Mouse (Mus musculus): Measurements from ENCODE around the gene Fam227a. TPM values are rescaled to one million over a fixed set of nuclear protein-coding genes. Genes with fewer than 3 reads are reported as not detected.
"Not testable (repeated sequence)": the region's sequence is repeated elsewhere in the genome, so short reads cannot be mapped to it uniquely, and the experiment has no call there.

Fam227a gene
- polyA plus RNA-seq, 1 experiment from 2014 or later, result 6.9 TPM

GRCm38 (mm10) chr15:79686046-79686869 lies 27.5 kb upstream of the Fam227a start:
- DNase-seq (no peak), ATAC-seq (ENCODE audit: low FRiP score, low TSS enrichment) (no peak)
- peak overlapping the region; percentile 88 for H3K4me3 ChIP-seq (replicated peaks; ENCODE audit: low read depth, low read length)
- WGBS, result 21% methylated on average over 15 of the region's 15 CpGs
- H3K27me3 ChIP-seq (ENCODE audit: control insufficient read depth, insufficient read depth, low read length), result no peaks in the 10 kb centered on the region
- H3K9me3 ChIP-seq (ENCODE audit: control insufficient read depth, low read length), result no peaks in the 10 kb centered on the region
- peak overlapping the region; percentile 86 for H3K4me2 ChIP-seq (ENCODE audit: low read length)
- no peaks in the 10 kb centered on the region for H3K36me3 ChIP-seq (ENCODE audit: control insufficient read depth, insufficient read depth, low read length)
- H3K27ac ChIP-seq (replicated peaks; ENCODE audit: low read depth, low read length), result no peak overlapping the region
- H3K9ac ChIP-seq (replicated peaks; ENCODE audit: low read length), result peak overlapping the region; percentile 90
- H3K4me1 ChIP-seq (ENCODE audit: control insufficient read depth, insufficient read depth, low read length), result peaks cover 48% of the 10 kb centered on the region

GRCm38 (mm10) chr15:79685141-79685641 lies 26.4 kb upstream of the Fam227a start:
- H3K4me3 ChIP-seq (replicated peaks; ENCODE audit: low read depth, low read length), result peak overlapping the region; percentile 88
- DNase-seq, result no peak
- peak overlapping the region; percentile 86 for H3K4me2 ChIP-seq (ENCODE audit: low read length)
- H3K9ac ChIP-seq (replicated peaks; ENCODE audit: low read length), result peak overlapping the region; percentile 90
- peaks cover 48% of the 10 kb centered on the region for H3K4me1 ChIP-seq (ENCODE audit: control insufficient read depth, insufficient read depth, low read length)
- no peaks in the 10 kb centered on the region for H3K27me3 ChIP-seq (ENCODE audit: control insufficient read depth, insufficient read depth, low read length)
- no peaks in the 10 kb centered on the region for H3K9me3 ChIP-seq (ENCODE audit: control insufficient read depth, low read length)
- no peaks in the 10 kb centered on the region for H3K36me3 ChIP-seq (ENCODE audit: control insufficient read depth, insufficient read depth, low read length)
- 57% methylated on average over 6 of the region's 6 CpGs for WGBS
- no peak overlapping the region for H3K27ac ChIP-seq (replicated peaks; ENCODE audit: low read depth, low read length)
- ATAC-seq (ENCODE audit: low FRiP score, low TSS enrichment), result no peak

DNA sequence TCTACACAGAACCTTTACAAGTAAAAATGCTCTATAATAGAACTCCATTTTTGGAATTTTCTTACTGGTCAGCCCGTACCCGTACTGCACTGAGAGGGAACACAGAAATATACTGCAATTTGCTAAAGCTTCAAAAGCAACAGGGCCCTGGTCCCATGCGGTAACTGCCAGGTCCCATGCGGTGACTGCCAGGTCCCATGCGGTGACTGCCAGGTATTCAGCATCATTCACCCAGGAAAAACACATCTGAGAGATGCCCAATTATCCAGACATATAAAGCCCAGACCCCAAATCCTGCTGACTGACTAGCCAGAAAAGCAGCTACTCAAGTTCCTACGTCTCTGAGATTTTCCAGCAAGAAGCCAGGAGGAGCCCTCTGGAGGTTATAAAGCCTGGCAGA lies 25.9 kb upstream of the Fam227a start:
- Histone ChIP-seq H3K4me3 (replicated peaks; ENCODE audit: low read depth, low read length) (peak overlapping the region; percentile 88), H3K27ac (replicated peaks; ENCODE audit: low read depth, low read length) (no peak overlapping the region), H3K27me3 (ENCODE audit: control insufficient read depth, insufficient read depth, low read length) (no peaks in the 10 kb centered on the region), H3K9ac (replicated peaks; ENCODE audit: low read length) (peak overlapping the region; percentile 90; the same call in 1 of the 2 replicates), H3K9me3 (ENCODE audit: control insufficient read depth, low read length) (no peaks in the 10 kb centered on the region), H3K36me3 (ENCODE audit: control insufficient read depth, insufficient read depth, low read length) (no peaks in the 10 kb centered on the region), H3K4me1 (ENCODE audit: control insufficient read depth, insufficient read depth, low read length) (peaks cover 44% of the 10 kb centered on the region), H3K4me2 (ENCODE audit: low read length) (peak overlapping the region; percentile 86)
- 87% methylated on average over 6 of the region's 6 CpGs for WGBS
- DNase-seq, result no peak
- ATAC-seq (ENCODE audit: low FRiP score, low TSS enrichment), result no peak

GRCm38 (mm10) chr15:79683707-79684465 lies 25.1 kb upstream of the Fam227a start:
- Histone ChIP-seq H3K4me3 (replicated peaks; ENCODE audit: low read depth, low read length) (no peak overlapping the region), H3K27ac (replicated peaks; ENCODE audit: low read depth, low read length) (no peak overlapping the region), H3K27me3 (ENCODE audit: control insufficient read depth, insufficient read depth, low read length) (no peaks in the 10 kb centered on the region), H3K4me2 (ENCODE audit: low read length) (peak overlapping the region; percentile 86), H3K4me1 (ENCODE audit: control insufficient read depth, insufficient read depth, low read length) (peaks cover 43% of the 10 kb centered on the region), H3K36me3 (ENCODE audit: control insufficient read depth, insufficient read depth, low read length) (no peaks in the 10 kb centered on the region), H3K9ac (replicated peaks; ENCODE audit: low read length) (peak overlapping the region; percentile 90; the same call in 1 of the 2 replicates), H3K9me3 (ENCODE audit: control insufficient read depth, low read length) (no peaks in the 10 kb centered on the region)
- ATAC-seq (ENCODE audit: low FRiP score, low TSS enrichment), result no peak
- DNase-seq, result no peak
- WGBS, result 82% methylated on average over 19 of the region's 19 CpGs

DNA sequence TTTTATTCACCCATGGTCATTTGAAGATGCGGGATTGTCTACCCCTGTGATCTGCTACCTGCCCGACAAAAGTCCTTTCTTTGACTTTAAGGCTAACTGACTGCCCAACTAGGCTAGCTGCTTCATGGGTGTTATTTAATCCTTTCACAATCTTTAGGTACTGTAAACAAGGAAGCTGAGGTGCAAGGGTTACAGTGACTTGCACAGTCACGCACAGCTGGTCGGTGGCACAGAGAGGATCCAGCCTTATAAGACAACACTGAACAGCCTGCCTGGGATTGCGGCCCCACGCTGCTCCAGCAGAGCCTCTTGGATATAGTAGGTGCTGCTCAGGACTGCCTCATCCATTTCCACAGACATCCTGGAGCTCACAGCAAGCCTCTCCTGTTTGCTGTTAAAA lies 24.4 kb upstream of the Fam227a start:
- H3K4me1 ChIP-seq (ENCODE audit: control insufficient read depth, insufficient read depth, low read length), result peaks cover 43% of the 10 kb centered on the region
- H3K4me3 ChIP-seq (replicated peaks; ENCODE audit: low read depth, low read length), result no peak overlapping the region
- no peaks in the 10 kb centered on the region for H3K36me3 ChIP-seq (ENCODE audit: control insufficient read depth, insufficient read depth, low read length)
- 91% methylated on average over 6 of the region's 6 CpGs for WGBS
- peak overlapping the region; percentile 86 for H3K4me2 ChIP-seq (ENCODE audit: low read length)
- no peaks in the 10 kb centered on the region for H3K27me3 ChIP-seq (ENCODE audit: control insufficient read depth, insufficient read depth, low read length)
- no peaks in the 10 kb centered on the region for H3K9me3 ChIP-seq (ENCODE audit: control insufficient read depth, low read length)
- H3K9ac ChIP-seq (replicated peaks; ENCODE audit: low read length), result 0 out of 2 replicates have a peak overlapping the region, but pooled peaks have one; percentile 16
- DNase-seq (no peak), ATAC-seq (ENCODE audit: low FRiP score, low TSS enrichment) (no peak)
- H3K27ac ChIP-seq (replicated peaks; ENCODE audit: low read depth, low read length), result no peak overlapping the region

DNA sequence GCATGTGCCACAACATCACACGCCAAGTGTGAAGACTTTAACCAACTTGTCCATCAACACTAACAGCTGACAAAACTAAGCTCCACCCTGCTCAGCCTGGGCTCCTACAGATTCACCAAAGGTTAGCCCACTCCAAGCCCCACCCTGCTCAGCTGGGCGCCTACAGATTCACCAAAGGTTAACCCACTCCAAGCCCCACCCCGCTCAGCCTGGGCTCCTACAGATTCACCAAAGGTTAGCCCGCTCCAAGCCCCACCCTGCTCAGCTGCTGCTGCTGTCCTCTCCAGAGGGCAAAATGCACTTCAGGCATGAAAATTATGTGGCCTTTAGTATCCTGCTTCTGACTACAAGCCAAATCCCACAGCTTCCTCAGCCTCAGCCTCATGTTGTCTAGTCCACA lies 23.2 kb upstream of the Fam227a start:
- Histone ChIP-seq H3K4me2 (ENCODE audit: low read length) (no peak overlapping the region), H3K27me3 (ENCODE audit: control insufficient read depth, insufficient read depth, low read length) (no peaks in the 10 kb centered on the region), H3K4me1 (ENCODE audit: control insufficient read depth, insufficient read depth, low read length) (peaks cover 43% of the 10 kb centered on the region), H3K36me3 (ENCODE audit: control insufficient read depth, insufficient read depth, low read length) (peaks cover under 1% of the 10 kb centered on the region), H3K9ac (replicated peaks; ENCODE audit: low read length) (no peak overlapping the region), H3K9me3 (ENCODE audit: control insufficient read depth, low read length) (no peaks in the 10 kb centered on the region), H3K27ac (replicated peaks; ENCODE audit: low read depth, low read length) (no peak overlapping the region), H3K4me3 (replicated peaks; ENCODE audit: low read depth, low read length) (no peak overlapping the region)
- DNase-seq (no peak), ATAC-seq (ENCODE audit: low FRiP score, low TSS enrichment) (no peak)
- 90% methylated on average over 4 of the region's 4 CpGs for WGBS

DNA sequence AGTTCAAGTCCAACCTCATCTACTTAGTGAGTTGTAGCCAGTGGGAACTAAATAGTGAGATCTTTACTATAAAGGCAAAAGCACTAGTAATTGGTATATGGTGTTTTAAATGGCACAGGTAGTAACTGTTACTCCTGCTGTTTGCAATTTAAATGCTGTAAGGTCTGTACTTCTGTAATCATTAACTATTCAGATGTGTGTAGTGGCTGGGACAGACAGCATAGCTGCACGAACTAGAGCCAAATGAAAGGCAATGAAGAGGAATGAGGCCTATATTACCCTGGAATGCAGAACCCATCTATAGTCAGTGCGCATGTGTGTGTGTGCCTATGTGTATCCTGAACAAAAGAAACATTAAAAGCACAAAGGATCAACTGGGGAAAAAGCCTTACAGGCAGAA lies 19.2 kb upstream of the Fam227a start:
- H3K4me3 ChIP-seq (replicated peaks; ENCODE audit: low read depth, low read length), result no peak overlapping the region
- no peaks in the 10 kb centered on the region for H3K27me3 ChIP-seq (ENCODE audit: control insufficient read depth, insufficient read depth, low read length)
- H3K36me3 ChIP-seq (ENCODE audit: control insufficient read depth, insufficient read depth, low read length), result peaks cover 37% of the 10 kb centered on the region
- 94% methylated on average over 2 of the region's 2 CpGs for WGBS
- no peaks in the 10 kb centered on the region for H3K9me3 ChIP-seq (ENCODE audit: control insufficient read depth, low read length)
- H3K4me2 ChIP-seq (ENCODE audit: low read length), result no peak overlapping the region
- no peak overlapping the region for H3K27ac ChIP-seq (replicated peaks; ENCODE audit: low read depth, low read length)
- no peak for DNase-seq
- peaks cover 7% of the 10 kb centered on the region for H3K4me1 ChIP-seq (ENCODE audit: control insufficient read depth, insufficient read depth, low read length)
- no peak for ATAC-seq (ENCODE audit: low FRiP score, low TSS enrichment)
- no peak overlapping the region for H3K9ac ChIP-seq (replicated peaks; ENCODE audit: low read length)

- Histone ChIP-seq H3K4me2 (ENCODE audit: low read length) (peak overlapping the region; percentile 69), H3K36me3 (ENCODE audit: control insufficient read depth, insufficient read depth, low read length) (peaks cover 53% of the 10 kb centered on the region)
- H3K27me3 ChIP-seq (ENCODE audit: control insufficient read depth, insufficient read depth, low read length); H3K9me3 ChIP-seq (ENCODE audit: control insufficient read depth, low read length); H3K4me1 ChIP-seq (ENCODE audit: control insufficient read depth, insufficient read depth, low read length); H3K27ac ChIP-seq (replicated peaks; ENCODE audit: low read depth, low read length); ATAC-seq (ENCODE audit: low FRiP score, low TSS enrichment); H3K4me3 ChIP-seq (replicated peaks; ENCODE audit: low read depth, low read length); H3K9ac ChIP-seq (replicated peaks; ENCODE audit: low read length); DNase-seq: not testable (repeated sequence)
- WGBS, result 88% methylated on average over 11 of the region's 11 CpGs
Measured at GRCm38 (mm10) chr15:79671828-79672348, 13.1 kb upstream of the Fam227a start.
